Comparison of ENCODE assay signal across 10 mouse cellular contexts in the genomic region with DNA sequence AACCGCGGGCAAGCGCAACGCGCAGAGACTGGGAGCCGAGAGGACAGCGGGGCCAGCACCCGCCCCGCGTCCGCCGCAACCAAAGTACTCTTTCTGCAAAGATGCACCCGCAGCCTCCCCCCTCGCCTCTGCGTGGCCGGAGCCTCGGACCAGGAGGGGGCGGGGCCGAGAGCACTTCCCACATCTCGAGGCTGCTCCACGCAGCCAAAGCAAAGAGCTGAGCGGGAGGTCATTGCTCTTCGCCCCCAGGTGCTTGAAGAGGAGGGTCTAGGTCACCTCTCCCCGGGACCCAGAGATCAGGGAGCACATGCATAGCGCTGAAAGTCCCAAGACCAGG. TPM values are rescaled to one million over a fixed set of nuclear protein-coding genes. Genes with fewer than 3 reads are reported as not detected.
DNase-seq lines count a peak whose midpoint lies in the region; ATAC-seq and TF ChIP-seq lines count a peak whose summit lies in the region.
"Had no signal": no experiment of that assay in that cellular context is flagged by ENCODE, and none has a peak within 500 bp of the region (broad histone marks: within the 10 kb centered on the region; RNA-seq: fewer than 3 reads in every experiment).

No protein-coding gene starts in this region.

- TF ChIP-seq CTCF in lung, postnatal 0 days (IDR thresholded peaks at IDR 0.05) = no peak

- no peak overlapping the region; the same call in 1 of the 2 replicates for H3K4me3 ChIP-seq in lung, postnatal 0 days (ENCODE audit: low read depth, low read length)
- peak overlapping the region; percentile 49 for H3K4me3 ChIP-seq in limb, embryonic 10.5 days
- H3K4me3 ChIP-seq in stomach, embryonic 15.5 days (replicated peaks) = peak overlapping the region; percentile 29

- H3K27me3 ChIP-seq in lung, postnatal 0 days (replicated peaks; ENCODE audit: insufficient read depth, low read length) = peaks cover 25% of the 10 kb centered on the region
- peaks cover 85% of the 10 kb centered on the region for H3K27me3 ChIP-seq in limb, embryonic 10.5 days (ENCODE audit: low read depth, poor library complexity, severe bottlenecking)
- peaks cover 47% of the 10 kb centered on the region for H3K27me3 ChIP-seq in stomach, embryonic 15.5 days (replicated peaks)

- WGBS in lung, postnatal 0 days = 3% methylated on average over 23 of the region's 25 CpGs
- 1% methylated on average over 25 of the region's 25 CpGs for WGBS in limb, embryonic 10.5 days
- WGBS in stomach, embryonic 15.5 days = 7% methylated on average over 25 of the region's 25 CpGs

- H3K4me2 ChIP-seq in lung, postnatal 0 days (replicated peaks; ENCODE audit: low read depth, low read length) = peak overlapping the region; percentile 46
- H3K4me2 ChIP-seq in stomach, embryonic 15.5 days = peak overlapping the region; percentile 59

- DNase-seq in cerebellum, postnatal 36 days = peak; percentile 44 to 57
- DNase-seq in cerebellum, adult 11 months = no peak
- DNase-seq in lung, postnatal 0 days (ENCODE audit: low spot score) = no peak
- DNase-seq in lung, postnatal 36 days = no peak
- no peak for DNase-seq in limb, embryonic 10.5 days (ENCODE audit: low spot score)
- no peak for DNase-seq in adipocyte (ENCODE audit: low spot score)
- DNase-seq in layer of hippocampus, adult 8-10 months (ENCODE audit: low spot score in 2 of 2) = no peak
- DNase-seq: B cell, adult 2 months had no signal

- H3K27ac ChIP-seq in lung, postnatal 0 days (ENCODE audit: low read length) = no peak overlapping the region
- H3K27ac ChIP-seq in limb, embryonic 10.5 days = no peak overlapping the region
- H3K27ac ChIP-seq in stomach, embryonic 15.5 days = no peak overlapping the region

- H3K4me1 ChIP-seq in lung, postnatal 0 days (ENCODE audit: insufficient read depth, low read depth, low read length) = no peaks in the 10 kb centered on the region
- peaks cover 15% of the 10 kb centered on the region for H3K4me1 ChIP-seq in limb, embryonic 10.5 days
- H3K4me1 ChIP-seq in stomach, embryonic 15.5 days = peaks cover 9% of the 10 kb centered on the region

- TF ChIP-seq EP300 in lung, postnatal 0 days (IDR thresholded peaks at IDR 0.05) = no peak

- H3K9me3 ChIP-seq in lung, postnatal 0 days (ENCODE audit: low read length) = no peaks in the 10 kb centered on the region
- no peaks in the 10 kb centered on the region for H3K9me3 ChIP-seq in limb, embryonic 10.5 days (replicated peaks)
- H3K9me3 ChIP-seq in stomach, embryonic 15.5 days = no peaks in the 10 kb centered on the region

- ATAC-seq in lung, postnatal 0 days = no peak
- no peak for ATAC-seq in stomach, embryonic 15.5 days (ENCODE audit: insufficient read depth, low FRiP score, low read depth)

- no peak overlapping the region for H3K9ac ChIP-seq in lung, postnatal 0 days (replicated peaks; ENCODE audit: low read depth)
- no peak overlapping the region for H3K9ac ChIP-seq in stomach, embryonic 15.5 days

- no peaks in the 10 kb centered on the region for H3K36me3 ChIP-seq in lung, postnatal 0 days (ENCODE audit: insufficient read depth, low read length)
- no peaks in the 10 kb centered on the region for H3K36me3 ChIP-seq in limb, embryonic 10.5 days
- H3K36me3 ChIP-seq in stomach, embryonic 15.5 days = no peaks in the 10 kb centered on the region

RNA-seq across cellular contexts. Expression of a gene that starts 13.3 kb away (rescaled TPM):
- 4.6 and 5.5 TPM in 2 replicates for polyA plus RNA-seq in lung, postnatal 0 days (2015; fragmentation: Nextera tagmentation; extraction: Ambion mirVana)
- polyA plus RNA-seq in limb, embryonic 10.5 days (2016; fragmentation: Nextera tagmentation; extraction: Ambion mirVana) = 1.5 and 1.8 TPM in 2 replicates
- 24.1 and 24.7 TPM in 2 replicates for polyA plus RNA-seq in stomach, embryonic 15.5 days (2015; fragmentation: Nextera tagmentation; extraction: Ambion mirVana)
- total RNA-seq in layer of hippocampus, adult 8-10 months (2022) = 100 to 1,000 TPM in 1 of 4 experiments, 10 to 100 TPM in 3; 85.1 to 110 (median 94.9) TPM
- total RNA-seq: megakaryocyte, adult 5-6 weeks had no signal

RNA-seq across cellular contexts. Expression of a gene that starts 23.6 kb away (rescaled TPM):
- 17.5 and 19.4 TPM in 2 replicates for polyA plus RNA-seq in lung, postnatal 0 days (2015; fragmentation: Nextera tagmentation; extraction: Ambion mirVana)
- polyA plus RNA-seq in limb, embryonic 10.5 days (2016; fragmentation: Nextera tagmentation; extraction: Ambion mirVana) = 23.8 and 26.0 TPM in 2 replicates
- polyA plus RNA-seq in stomach, embryonic 15.5 days (2015; fragmentation: Nextera tagmentation; extraction: Ambion mirVana) = 18.4 and 19.1 TPM in 2 replicates
- 10 to 100 TPM; 18.2 to 25.4 (median 21.9) TPM for total RNA-seq in layer of hippocampus, adult 8-10 months (2022)

RNA-seq across cellular contexts. Expression of a gene that starts 42.9 kb away (rescaled TPM):
- polyA plus RNA-seq in lung, postnatal 0 days (2015; fragmentation: Nextera tagmentation; extraction: Ambion mirVana) = 156 and 157 TPM in 2 replicates
- polyA plus RNA-seq in limb, embryonic 10.5 days (2016; fragmentation: Nextera tagmentation; extraction: Ambion mirVana) = 133 and 142 TPM in 2 replicates
- 175 and 179 TPM in 2 replicates for polyA plus RNA-seq in stomach, embryonic 15.5 days (2015; fragmentation: Nextera tagmentation; extraction: Ambion mirVana)
- total RNA-seq in layer of hippocampus, adult 8-10 months (2022) = 10 to 100 TPM; 57.4 to 63.2 (median 60.8) TPM

RNA-seq across cellular contexts. Expression of a gene that starts 43.1 kb away (rescaled TPM):
- polyA plus RNA-seq in lung, postnatal 0 days (2015; fragmentation: Nextera tagmentation; extraction: Ambion mirVana) = 6.2 and 9.4 TPM in 2 replicates
- polyA plus RNA-seq in limb, embryonic 10.5 days (2016; fragmentation: Nextera tagmentation; extraction: Ambion mirVana) = 3.5 and 6.5 TPM in 2 replicates
- 5.1 and 5.3 TPM in 2 replicates for polyA plus RNA-seq in stomach, embryonic 15.5 days (2015; fragmentation: Nextera tagmentation; extraction: Ambion mirVana)
- 10 to 100 TPM; 11.5 to 19.0 (median 16.4) TPM for total RNA-seq in layer of hippocampus, adult 8-10 months (2022)

Comparison
In these comparisons a context has a peak if more than half of its experiments do, and no peak if none do; other contexts are left out.
1. DNase-seq: peak in cerebellum, postnatal 36 days (2 of 2); none in cerebellum, adult 11 months (single experiment), lung, postnatal 0 days (single experiment), lung, postnatal 36 days (single experiment), limb, embryonic 10.5 days (single experiment), adipocyte (single experiment) and layer of hippocampus, adult 8-10 months (0 of 2).